Mouse (Mus musculus): Measurements from ENCODE around the gene Gm17555.
"Not testable (repeated sequence)": the region's sequence is repeated elsewhere in the genome, so short reads cannot be mapped to it uniquely, and the experiment has no call there.

Gene Gm17555

GRCm38 (mm10) chr2:126214800-126215199 lies at the start of gene Gm17555:
Gm17555 (plus strand) TSS chr2:126215100.
- DNase-seq: not testable (repeated sequence)

- no peak for DNase-seq
These were observed 49.5 kb upstream of the Gm17555 start for GRCm38 (mm10) chr2:126165277-126166018.

GRCm38 (mm10) chr2:126166335-126166734 lies 48.6 kb upstream of the Gm17555 start:
- no peak for DNase-seq

GRCm38 (mm10) chr2:126166848-126167617 lies 47.9 kb upstream of the Gm17555 start:
- DNase-seq: no peak

- DNase-seq: no peak
These were observed 43.5 kb upstream of the Gm17555 start for GRCm38 (mm10) chr2:126171427-126171826.

GRCm38 (mm10) chr2:126191306-126191705 lies 23.6 kb upstream of the Gm17555 start:
- no peak for DNase-seq

- DNase-seq: no peak
These were observed 22.8 kb upstream of the Gm17555 start for GRCm38 (mm10) chr2:126192129-126192528.

GRCm38 (mm10) chr2:126195631-126196356 lies 19.1 kb upstream of the Gm17555 start:
- DNase-seq: no peak

GRCm38 (mm10) chr2:126198971-126199370 lies 15.9 kb upstream of the Gm17555 start:
- DNase-seq: no peak

- no peak for DNase-seq
These were observed 3.8 kb upstream of the Gm17555 start for GRCm38 (mm10) chr2:126211011-126211680.

- DNase-seq: no peak
These were observed 12.7 kb downstream of the Gm17555 start for GRCm38 (mm10) chr2:126227581-126227980.

GRCm38 (mm10) chr2:126231731-126232130 lies 16.8 kb downstream of the Gm17555 start:
- DNase-seq: no peak

GRCm38 (mm10) chr2:126236905-126237304 lies 22.0 kb downstream of the Gm17555 start:
- no peak for DNase-seq

- DNase-seq: no peak
These were observed 30.5 kb downstream of the Gm17555 start for GRCm38 (mm10) chr2:126245446-126245845.

- DNase-seq: no peak
These were observed 33.6 kb downstream of the Gm17555 start for GRCm38 (mm10) chr2:126248536-126248935.

GRCm38 (mm10) chr2:126252211-126252610 lies 37.3 kb downstream of the Gm17555 start:
- DNase-seq: no peak

All from cerebellum, adult 8-10 months (tissue).